Mouse (Mus musculus) cerebellum, adult 2 months (tissue): Measurements from ENCODE around the gene Foxe1.

ENCODE experiments used
- CTCF ChIP-seq: fragments of 200-500 bp; IDR thresholded peaks from 2 replicates; pipeline ENCODE4 v1.5.1; 2011; ENCODE audit warnings: low read depth, mild to moderate bottlenecking, control low read depth, low read length, moderate library complexity, borderline replicate concordance; ENCODE audit not compliant: insufficient read depth
- POLR2A ChIP-seq: fragments of 200-500 bp; IDR thresholded peaks from 2 replicates; pipeline ENCODE4 v1.6.1; 2011; ENCODE audit warnings: low read length, control low read depth, borderline replicate concordance; ENCODE audit not compliant: insufficient read depth

DNA sequence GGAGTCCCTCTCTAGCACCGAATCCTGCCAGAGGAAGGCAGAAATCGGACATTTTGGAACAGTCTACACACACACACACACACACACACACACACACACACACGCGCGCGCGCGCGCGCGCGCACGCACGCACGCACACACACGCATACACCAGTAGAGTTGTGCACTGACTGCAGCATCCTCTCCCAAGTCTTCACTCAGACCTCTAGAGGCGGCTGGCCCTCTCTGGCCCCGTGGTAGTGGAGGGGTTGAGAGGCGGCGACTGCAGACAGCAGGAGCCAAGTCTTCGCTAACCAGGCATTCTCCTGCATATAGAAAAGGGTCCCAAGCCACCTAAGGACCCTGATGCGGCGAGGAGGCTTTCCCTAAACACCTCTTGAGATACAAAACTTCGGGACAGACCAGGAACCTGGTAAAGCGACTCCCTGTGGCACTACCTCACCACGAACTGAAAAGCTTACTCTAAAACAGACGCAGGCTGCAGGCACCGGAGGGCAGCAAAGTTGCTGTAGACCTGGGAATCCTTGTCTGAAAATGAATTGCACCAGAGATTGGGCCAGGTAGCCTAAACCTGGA, 610 bp upstream of the Foxe1 start:
- no peak for TF ChIP-seq POLR2A
- no peak for TF ChIP-seq CTCF
